Mouse (Mus musculus) lung, postnatal 0 days (tissue): ENCODE measurements around the gene Acad11.

Source experiments
- CTCF ChIP-seq: IDR thresholded peaks from 2 replicates; pipeline ENCODE4 v1.5.1; 2016; ENCODE audit warnings: antibody characterized with exemption, mild to moderate bottlenecking
- EP300 ChIP-seq: IDR thresholded peaks from 2 replicates; pipeline ENCODE4 v1.6.1; 2016; ENCODE audit warnings: antibody characterized with exemption, mild to moderate bottlenecking, control low read depth

GRCm38 (mm10) chr9:104021026-104021425, 42.2 kb upstream of the Acad11 start:
- TF ChIP-seq CTCF: no peak
- no peak for TF ChIP-seq EP300
